Mouse (Mus musculus) embryonic facial prominence, embryonic 11.5 days (tissue): ENCODE measurements at regions not wholly inside any gene's neighbourhood (a gene's known extent, or its start where the extent isn't known, plus 50 kb on each side); places are given as distances from the start of the nearest gene placed in this dataset.

Experiments used
- ATAC-seq: fragments of 200-750 bp; cut with Nextera tagmentation; replicated peaks from 2 replicates; pipeline ENCODE4 v1.8.0; 2017; ENCODE audit warnings: low read depth; ENCODE audit not compliant: insufficient number of reproducible peaks, low FRiP score, low TSS enrichment
- DNase-seq: peaks from one replicate; pipeline ENCODE4 v3.0.0-alpha.2; 2015; ENCODE audit warnings: low spot score
- H3K27ac ChIP-seq: fragments of 300-500 bp; sonication (generic); replicated peaks from 2 replicates; pipeline ENCODE4 v1.5.1; 2014; ENCODE audit warnings: mild to moderate bottlenecking, low read depth, low read length, control low read depth
- H3K27me3 ChIP-seq: fragments of 300-500 bp; sonication (generic); 2 replicates; pipeline ENCODE4 v1.6.1; 2014; ENCODE audit warnings: mild to moderate bottlenecking, low read length, moderate library complexity, mixed read lengths; ENCODE audit not compliant: control insufficient read depth, insufficient read depth
- H3K36me3 ChIP-seq: fragments of 300-500 bp; sonication (generic); replicated peaks from 2 replicates; pipeline ENCODE4 v1.6.1; 2014; ENCODE audit warnings: low read depth, mild to moderate bottlenecking, low read length, moderate library complexity, mixed read lengths; ENCODE audit not compliant: control insufficient read depth, insufficient read depth
- H3K4me1 ChIP-seq: fragments of 300-500 bp; sonication (generic); 2 replicates; pipeline ENCODE4 v1.6.1; 2014; ENCODE audit warnings: low read length, mixed read lengths; ENCODE audit not compliant: control insufficient read depth, insufficient read depth
- H3K4me2 ChIP-seq: fragments of 300-500 bp; sonication (generic); 2 replicates; pipeline ENCODE4 v1.6.1; 2014; ENCODE audit warnings: low read depth, mild to moderate bottlenecking, control low read depth, low read length, moderate library complexity
- H3K4me3 ChIP-seq: fragments of 300-500 bp; sonication (generic); 2 replicates; pipeline ENCODE4 v1.5.1; 2014; ENCODE audit warnings: low read depth, low read length, control low read depth
- H3K9ac ChIP-seq: fragments of 300-500 bp; sonication (generic); replicated peaks from 2 replicates; pipeline ENCODE4 v1.6.1; 2014; ENCODE audit warnings: mild to moderate bottlenecking, control low read depth, low read length
- H3K9me3 ChIP-seq: fragments of 300-500 bp; sonication (generic); replicated peaks from 2 replicates; pipeline ENCODE4 v1.6.1; 2016; ENCODE audit warnings: mild to moderate bottlenecking, low read length, inconsistent platforms, mixed read lengths; ENCODE audit not compliant: control insufficient read depth
- WGBS: fragments of 180-500 bp; shearing (Covaris S2); extraction: QIAGEN DNeasy Blood & Tissue Kit; methylation state at CpG from one replicate; pipeline ENCODE4 v1.1.7; 2014; 5-methylcytosine and 5-hydroxymethylcytosine counted together

- 54% methylated on average over 5 of the region's 5 CpGs for WGBS
- H3K4me2 ChIP-seq, result no peak overlapping the region
- no peak overlapping the region for H3K27ac ChIP-seq
- no peaks in the 10 kb centered on the region for H3K36me3 ChIP-seq
- DNase-seq (peak; percentile 26), ATAC-seq (no peak)
- H3K27me3 ChIP-seq, result no peaks in the 10 kb centered on the region
- no peak overlapping the region for H3K9ac ChIP-seq
- H3K4me1 ChIP-seq, result no peaks in the 10 kb centered on the region
- H3K9me3 ChIP-seq, result no peaks in the 10 kb centered on the region
- H3K4me3 ChIP-seq, result no peak overlapping the region
Observed at GRCm38 (mm10) chr9:12492890-12493618, 752.6 kb downstream of the Jrkl start.

- H3K9ac ChIP-seq, result no peak overlapping the region
- H3K36me3 ChIP-seq, result no peaks in the 10 kb centered on the region
- WGBS, result 86% methylated on average over 2 of the region's 2 CpGs
- ATAC-seq, result no peak
- no peaks in the 10 kb centered on the region for H3K9me3 ChIP-seq
- H3K27me3 ChIP-seq, result no peaks in the 10 kb centered on the region
- DNase-seq, result no peak
- no peak overlapping the region for H3K4me2 ChIP-seq
- H3K4me1 ChIP-seq, result no peaks in the 10 kb centered on the region
- H3K27ac ChIP-seq, result no peak overlapping the region
- H3K4me3 ChIP-seq, result no peak overlapping the region
Observed at GRCm38 (mm10) chr9:12457810-12458209, 787.8 kb downstream of the Jrkl start.

GRCm38 (mm10) chr9:12456695-12457094 is 788.9 kb downstream of the Jrkl start:
- Histone ChIP-seq H3K4me1 (no peaks in the 10 kb centered on the region), H3K36me3 (no peaks in the 10 kb centered on the region), H3K9me3 (no peaks in the 10 kb centered on the region), H3K4me3 (no peak overlapping the region), H3K27me3 (no peaks in the 10 kb centered on the region), H3K27ac (no peak overlapping the region), H3K9ac (no peak overlapping the region), H3K4me2 (no peak overlapping the region)
- DNase-seq, result no peak
- no peak for ATAC-seq

- Histone ChIP-seq H3K36me3 (no peaks in the 10 kb centered on the region), H3K27me3 (no peaks in the 10 kb centered on the region), H3K27ac (no peak overlapping the region), H3K4me1 (no peaks in the 10 kb centered on the region), H3K4me2 (no peak overlapping the region), H3K4me3 (no peak overlapping the region), H3K9me3 (no peaks in the 10 kb centered on the region), H3K9ac (no peak overlapping the region)
- DNase-seq, result no peak
- WGBS, result 80% methylated on average over 3 of the region's 3 CpGs
- no peak for ATAC-seq
Observed at GRCm38 (mm10) chr9:12434171-12434570, 811.5 kb downstream of the Jrkl start.

- 87% methylated on average over 1 of the region's 1 CpGs for WGBS
- Histone ChIP-seq H3K4me3 (no peak overlapping the region), H3K27me3 (no peaks in the 10 kb centered on the region), H3K4me1 (no peaks in the 10 kb centered on the region), H3K27ac (no peak overlapping the region), H3K4me2 (no peak overlapping the region), H3K9ac (no peak overlapping the region), H3K36me3 (no peaks in the 10 kb centered on the region), H3K9me3 (no peaks in the 10 kb centered on the region)
- no peak for DNase-seq
- ATAC-seq, result no peak
Observed at GRCm38 (mm10) chr9:12421906-12422305, 823.7 kb downstream of the Jrkl start.

GRCm38 (mm10) chr9:12408500-12408899 is 837.1 kb downstream of the Jrkl start:
- Histone ChIP-seq H3K9ac (no peak overlapping the region), H3K9me3 (no peaks in the 10 kb centered on the region), H3K4me3 (no peak overlapping the region), H3K27me3 (no peaks in the 10 kb centered on the region), H3K27ac (no peak overlapping the region), H3K4me1 (no peaks in the 10 kb centered on the region), H3K4me2 (no peak overlapping the region), H3K36me3 (no peaks in the 10 kb centered on the region)
- 83% methylated on average over 2 of the region's 2 CpGs for WGBS
- ATAC-seq (no peak), DNase-seq (no peak)

GRCm38 (mm10) chr9:12404185-12404584 is 841.4 kb downstream of the Jrkl start:
- H3K9ac ChIP-seq, result no peak overlapping the region
- H3K36me3 ChIP-seq, result no peaks in the 10 kb centered on the region
- H3K27ac ChIP-seq, result no peak overlapping the region
- H3K9me3 ChIP-seq, result no peaks in the 10 kb centered on the region
- H3K4me3 ChIP-seq, result no peak overlapping the region
- DNase-seq (no peak), ATAC-seq (no peak)
- WGBS, result 81% methylated on average over 1 of the region's 1 CpGs
- no peak overlapping the region for H3K4me2 ChIP-seq
- H3K4me1 ChIP-seq, result no peaks in the 10 kb centered on the region
- H3K27me3 ChIP-seq, result no peaks in the 10 kb centered on the region

- H3K9ac ChIP-seq, result no peak overlapping the region
- no peaks in the 10 kb centered on the region for H3K9me3 ChIP-seq
- no peak overlapping the region for H3K4me3 ChIP-seq
- 95% methylated on average over 1 of the region's 1 CpGs for WGBS
- H3K36me3 ChIP-seq, result no peaks in the 10 kb centered on the region
- ATAC-seq, result no peak
- no peaks in the 10 kb centered on the region for H3K27me3 ChIP-seq
- no peak overlapping the region for H3K27ac ChIP-seq
- H3K4me2 ChIP-seq, result no peak overlapping the region
- no peak for DNase-seq
- H3K4me1 ChIP-seq, result no peaks in the 10 kb centered on the region
Observed at GRCm38 (mm10) chr9:12395648-12396047, 850.0 kb downstream of the Jrkl start.
